Mouse (Mus musculus) macrophage (primary cell): ENCODE measurements around the gene Sntg2. TPM values are rescaled to one million over a fixed set of nuclear protein-coding genes. Genes with fewer than 3 reads are reported as not detected.

Experiments used
- H3K27ac ChIP-seq: fragments of 350-480 bp; formaldehyde crosslinking; 2 replicates; pipeline ENCODE4 v1.9.0; 2021
- H3K36me3 ChIP-seq: fragments of 350-480 bp; formaldehyde crosslinking; 2 replicates; pipeline ENCODE4 v1.9.0; 2021; ENCODE audit errors: inconsistent target
- H3K4me3 ChIP-seq: fragments of 350-480 bp; formaldehyde crosslinking; 2 replicates; pipeline ENCODE4 v1.9.0; 2021; ENCODE audit errors: inconsistent target
- H3K79me2 ChIP-seq: fragments of 350-480 bp; formaldehyde crosslinking; 2 replicates; pipeline ENCODE4 v1.9.0; 2021; ENCODE audit errors: inconsistent target
- WGBS: methylation state at CpG from one replicate; pipeline ENCODE4 v1.1.7; 2026; ENCODE audit warnings: inconsistent platforms; ENCODE audit not compliant: missing documents; 5-methylcytosine and 5-hydroxymethylcytosine counted together
- polyA plus RNA-seq: library from polyadenylated mRNA; stranded (reverse); fragments of 250-400 nt; gene quantifications from 3 replicates; pipeline ENCODE4 v1.2.4, GENCODE M21; 2018; ENCODE audit warnings: inconsistent platforms

Gene Sntg2
- polyA plus RNA-seq, 1 experiment from 2014 or later: not detected

DNA sequence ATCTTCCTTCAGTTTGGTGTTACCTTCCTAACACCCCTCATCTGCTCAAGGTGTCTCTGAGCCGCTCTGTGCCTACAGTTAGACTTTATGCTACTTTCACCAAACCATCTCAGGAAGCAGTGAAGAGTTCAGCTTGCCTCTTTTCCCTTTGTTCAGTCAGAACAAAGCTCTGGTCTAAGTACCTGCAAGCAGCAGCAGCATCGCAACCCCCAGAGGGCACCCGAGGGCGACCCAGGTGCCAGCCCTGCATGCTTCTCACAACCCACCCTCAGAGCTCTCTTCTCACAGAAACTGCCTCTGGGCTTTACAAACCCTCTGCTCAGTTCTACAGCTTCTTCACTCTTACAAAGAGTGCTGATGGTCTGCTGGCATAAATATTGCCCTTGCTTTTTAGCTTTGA is 120.8 kb downstream of the Sntg2 start:
- H3K79me2 ChIP-seq: no peaks in the 10 kb centered on the region
- H3K36me3 ChIP-seq: no peaks in the 10 kb centered on the region
- no peak overlapping the region for H3K27ac ChIP-seq
- no peak overlapping the region for H3K4me3 ChIP-seq
- WGBS: 87% methylated on average over 4 of the region's 4 CpGs

DNA sequence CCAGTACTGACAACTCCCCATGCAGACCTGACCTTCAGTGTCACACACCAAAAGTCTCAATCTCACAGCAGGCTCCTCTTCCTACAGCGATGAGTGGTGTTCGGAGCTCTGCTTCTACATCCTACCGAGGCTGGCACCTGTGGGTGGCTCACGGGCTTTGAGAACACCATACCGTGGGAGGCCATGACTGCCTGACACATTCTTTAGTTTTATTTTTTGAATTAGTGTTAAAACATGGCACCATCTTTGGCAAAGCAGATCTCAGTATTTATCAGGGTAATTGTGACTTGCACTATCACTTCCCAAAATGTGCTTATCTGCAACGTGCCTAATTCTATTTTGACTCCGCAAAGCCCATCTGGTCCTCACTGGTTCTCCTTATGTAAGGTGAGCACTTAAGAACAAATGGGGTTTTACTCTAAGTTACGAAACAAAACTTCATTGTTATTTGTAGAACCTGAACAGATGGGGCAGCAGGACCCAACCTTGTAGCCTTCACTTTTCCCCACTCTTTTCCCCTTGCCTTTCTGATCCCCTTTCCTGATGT is 121.8 kb downstream of the Sntg2 start:
- Histone ChIP-seq H3K27ac (no peak overlapping the region), H3K79me2 (no peaks in the 10 kb centered on the region), H3K36me3 (no peaks in the 10 kb centered on the region), H3K4me3 (no peak overlapping the region)
- 84% methylated on average over 8 of the region's 8 CpGs for WGBS

DNA sequence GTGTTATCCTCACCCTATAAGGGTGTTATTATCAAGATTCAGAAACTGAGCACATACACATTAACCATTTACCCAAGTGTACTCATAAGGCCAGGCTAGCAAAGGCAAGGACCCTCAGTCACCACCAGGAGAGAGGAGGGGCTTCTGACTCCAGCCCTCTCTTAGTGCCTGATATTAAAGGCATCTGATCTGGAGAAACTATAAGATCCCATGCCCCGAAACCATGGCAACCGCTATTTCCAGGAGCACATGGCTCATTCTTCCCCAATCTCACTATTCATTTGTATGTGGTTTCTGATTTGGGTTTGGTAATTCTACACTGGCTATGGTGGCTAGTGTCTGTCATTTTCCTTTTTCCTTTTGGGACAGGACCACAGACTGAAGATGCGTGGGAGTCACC is 124.1 kb downstream of the Sntg2 start:
- H3K79me2 ChIP-seq: no peaks in the 10 kb centered on the region
- no peak overlapping the region for H3K4me3 ChIP-seq
- no peaks in the 10 kb centered on the region for H3K36me3 ChIP-seq
- WGBS: 82% methylated on average over 3 of the region's 3 CpGs
- no peak overlapping the region for H3K27ac ChIP-seq

DNA sequence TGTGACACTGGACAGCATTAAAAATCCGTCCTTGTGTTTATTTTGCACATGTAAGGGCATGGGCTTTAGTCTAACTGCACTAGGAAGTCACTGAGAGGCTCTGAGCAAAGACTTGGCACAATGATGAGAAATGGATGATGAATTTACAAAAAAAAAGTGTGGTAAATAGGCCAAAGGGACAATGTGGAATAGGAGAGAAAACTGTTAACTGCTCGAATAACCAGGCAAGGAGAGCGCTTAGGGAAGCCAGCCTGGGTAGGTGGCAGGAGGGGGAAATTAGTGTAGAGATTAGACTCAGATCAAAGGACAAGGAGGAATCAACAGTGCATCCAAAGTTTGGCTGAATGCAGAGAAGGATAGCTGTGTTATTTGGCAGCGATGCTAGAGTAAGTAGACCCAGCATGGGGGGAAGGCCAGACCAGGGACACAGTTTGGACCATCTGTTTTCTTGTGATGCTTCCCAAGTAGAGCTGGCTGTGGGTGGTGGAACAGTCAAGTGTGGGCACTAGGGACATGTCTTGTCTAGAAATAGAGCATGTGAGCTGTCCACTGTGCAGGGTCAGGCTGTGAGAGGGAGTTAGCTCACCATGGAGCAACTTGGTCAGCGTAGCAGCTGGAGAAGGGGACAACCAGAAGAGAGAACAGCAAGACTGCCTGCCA is 126.8 kb downstream of the Sntg2 start:
- Histone ChIP-seq H3K4me3 (no peak overlapping the region), H3K36me3 (no peaks in the 10 kb centered on the region), H3K27ac (no peak overlapping the region), H3K79me2 (no peaks in the 10 kb centered on the region)
- WGBS: 81% methylated on average over 5 of the region's 5 CpGs

DNA sequence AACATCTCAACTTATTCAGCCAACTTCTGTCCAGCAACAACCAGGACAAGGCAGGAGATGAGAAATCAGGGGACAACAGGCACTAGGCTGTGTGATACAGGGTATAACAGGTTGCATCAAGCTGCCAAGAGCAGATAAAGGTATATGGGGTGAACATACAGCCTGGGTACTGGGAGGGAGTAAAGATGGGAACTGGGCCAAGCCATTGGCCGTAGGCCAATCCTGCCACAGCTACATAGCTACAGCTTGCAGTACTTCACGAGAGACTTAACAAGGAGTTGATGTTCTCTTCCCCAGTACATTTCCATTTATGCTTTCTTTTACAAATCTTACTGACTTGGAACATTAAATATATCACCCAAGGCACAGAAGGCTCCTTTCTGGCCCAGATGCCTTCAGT is 129.0 kb downstream of the Sntg2 start:
- H3K27ac ChIP-seq: no peak overlapping the region
- no peaks in the 10 kb centered on the region for H3K79me2 ChIP-seq
- 38% methylated on average over 2 of the region's 2 CpGs for WGBS
- H3K4me3 ChIP-seq: no peak overlapping the region
- H3K36me3 ChIP-seq: no peaks in the 10 kb centered on the region

DNA sequence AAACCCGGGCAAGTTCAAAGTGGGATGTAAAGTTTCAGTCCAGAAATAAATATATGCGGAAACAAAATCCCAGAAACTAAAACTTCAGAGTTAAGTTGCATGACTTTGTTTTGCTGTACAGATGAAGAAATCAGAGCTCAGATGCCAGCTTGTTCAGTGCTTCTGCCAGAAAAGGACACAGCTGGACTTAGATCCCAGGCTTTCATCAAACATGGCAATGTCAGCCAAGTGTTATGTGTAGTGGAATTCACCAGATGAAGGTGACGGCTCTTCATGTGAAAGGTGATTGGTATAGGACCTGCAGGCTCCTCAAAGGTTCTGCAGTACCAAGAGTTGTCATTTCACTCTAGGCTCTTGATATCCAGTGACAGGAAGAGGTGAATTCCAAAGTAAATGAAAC is 132.3 kb downstream of the Sntg2 start:
- Histone ChIP-seq H3K36me3 (no peaks in the 10 kb centered on the region), H3K4me3 (no peak overlapping the region), H3K79me2 (no peaks in the 10 kb centered on the region), H3K27ac (no peak overlapping the region)
- WGBS: 92% methylated on average over 3 of the region's 3 CpGs

DNA sequence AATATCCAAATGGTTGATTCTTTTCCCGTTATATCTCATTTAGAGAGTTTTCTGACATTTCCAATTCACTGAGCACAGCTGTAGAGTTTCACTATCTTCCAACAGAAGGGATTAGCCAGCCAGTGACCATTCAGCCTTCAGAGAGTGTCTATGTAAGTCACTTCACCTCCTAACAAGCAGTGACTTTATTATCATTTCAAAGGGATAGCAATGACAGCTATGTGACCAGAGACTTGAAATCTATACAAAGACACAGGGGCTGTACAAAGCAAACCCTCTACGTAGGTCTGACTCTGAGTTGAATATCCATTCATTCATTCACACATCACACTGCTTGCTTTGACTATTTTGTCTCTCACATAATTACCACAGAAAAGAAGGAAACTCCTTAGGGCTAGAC is 138.2 kb downstream of the Sntg2 start:
- WGBS: 83% methylated on average over 2 of the region's 2 CpGs

DNA sequence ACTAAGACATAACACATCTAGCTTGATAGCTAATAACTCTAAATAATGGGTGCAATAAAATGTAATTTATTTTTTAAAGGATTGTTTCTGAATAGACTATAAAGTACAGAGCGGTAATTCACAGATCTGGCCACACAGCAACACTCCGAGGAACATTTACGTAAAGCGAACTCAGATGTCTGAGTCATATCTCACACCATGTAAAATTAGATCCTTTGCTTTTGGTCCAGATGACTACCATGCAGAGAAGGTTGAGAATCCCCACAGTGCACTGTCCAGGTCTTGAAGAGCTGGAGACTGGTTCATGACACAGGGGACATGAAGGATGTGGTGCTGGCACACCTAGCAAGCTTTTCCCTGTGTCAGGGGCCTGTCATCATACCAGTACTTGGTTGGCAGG is 145.2 kb downstream of the Sntg2 start:
- H3K27ac ChIP-seq: no peak overlapping the region
- 91% methylated on average over 4 of the region's 4 CpGs for WGBS
- no peaks in the 10 kb centered on the region for H3K36me3 ChIP-seq
- no peaks in the 10 kb centered on the region for H3K79me2 ChIP-seq
- H3K4me3 ChIP-seq: no peak overlapping the region

More for the DNA sequence above, 138.2 kb downstream of the Sntg2 start:
- Histone ChIP-seq H3K4me3 (no peak overlapping the region), H3K27ac (no peak overlapping the region), H3K36me3 (no peaks in the 10 kb centered on the region), H3K79me2 (no peaks in the 10 kb centered on the region)

DNA sequence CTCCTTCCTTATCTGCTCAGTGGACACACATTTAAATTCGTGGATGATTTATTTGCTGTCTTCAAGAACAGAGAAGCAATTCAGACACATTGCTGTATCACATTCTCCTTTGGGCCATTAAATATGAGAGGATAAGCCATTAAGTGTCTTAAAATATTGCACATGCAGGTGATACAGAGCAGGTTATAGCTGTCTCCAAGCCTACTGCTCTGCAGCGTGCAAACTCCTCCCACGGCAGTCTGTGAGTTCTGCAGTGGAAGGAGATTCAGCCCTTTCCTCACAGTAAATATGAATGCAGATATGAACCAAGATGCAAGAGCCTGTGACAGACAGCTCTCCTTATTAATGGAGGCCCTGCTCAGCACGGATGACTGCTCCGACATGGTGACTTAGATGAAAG is 146.9 kb downstream of the Sntg2 start:
- no peak overlapping the region for H3K27ac ChIP-seq
- H3K4me3 ChIP-seq: no peak overlapping the region
- 90% methylated on average over 5 of the region's 5 CpGs for WGBS
- H3K36me3 ChIP-seq: no peaks in the 10 kb centered on the region
- H3K79me2 ChIP-seq: no peaks in the 10 kb centered on the region

DNA sequence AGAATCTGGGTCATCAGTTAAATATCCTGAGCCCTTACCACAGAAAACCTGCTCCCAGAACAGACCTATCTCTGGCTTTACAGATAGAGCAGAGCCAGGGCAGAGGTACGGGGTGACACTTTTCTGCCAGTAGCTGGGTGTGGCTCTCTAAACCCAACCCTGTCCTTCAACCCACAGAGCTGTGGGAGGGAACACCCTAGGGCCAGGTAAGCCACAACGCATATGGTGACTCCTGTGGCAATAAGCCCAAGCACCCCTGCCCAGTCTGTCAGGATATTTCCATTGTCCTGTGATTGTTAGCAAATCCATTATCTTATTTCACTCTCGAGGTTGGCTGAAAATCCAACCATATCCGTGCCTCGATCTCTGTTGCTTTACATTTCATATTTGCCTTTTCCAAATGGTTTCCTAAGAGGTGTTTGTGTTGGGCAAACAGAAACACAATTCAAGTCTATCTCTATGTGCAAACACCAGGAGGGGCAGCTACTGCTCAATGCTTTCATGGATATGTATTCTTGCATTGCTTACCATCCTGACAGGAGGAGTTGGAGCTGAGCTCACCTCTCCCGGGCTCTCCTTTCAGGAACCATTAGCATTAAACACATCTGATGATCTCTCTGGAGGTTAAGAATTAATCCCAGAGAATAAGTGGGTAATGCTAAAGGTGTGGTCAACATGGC is 156.3 kb downstream of the Sntg2 start:
- no peak overlapping the region for H3K27ac ChIP-seq
- H3K79me2 ChIP-seq: no peaks in the 10 kb centered on the region
- 96% methylated on average over 6 of the region's 6 CpGs for WGBS
- H3K36me3 ChIP-seq: no peaks in the 10 kb centered on the region
- no peak overlapping the region for H3K4me3 ChIP-seq

DNA sequence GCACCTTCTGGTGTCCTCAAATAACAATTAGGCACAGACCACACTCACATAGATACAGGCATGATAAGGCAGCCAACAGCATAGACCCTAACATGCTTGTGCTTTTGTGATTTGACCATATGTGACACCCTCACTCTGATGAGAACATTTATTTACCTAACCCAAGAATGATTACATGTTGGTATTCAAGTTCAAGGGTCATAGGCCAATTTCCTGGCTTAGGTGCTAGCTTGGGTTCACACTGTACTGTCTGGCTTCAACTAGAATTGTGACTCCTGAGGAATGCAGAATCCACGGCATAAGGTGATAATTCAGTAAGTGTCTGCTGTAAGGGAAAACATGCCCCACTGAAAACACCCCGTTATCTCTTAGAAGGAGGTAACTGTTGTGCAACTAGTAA is 158.4 kb downstream of the Sntg2 start:
- Histone ChIP-seq H3K27ac (no peak overlapping the region), H3K36me3 (no peaks in the 10 kb centered on the region), H3K4me3 (no peak overlapping the region), H3K79me2 (no peaks in the 10 kb centered on the region)
- WGBS: 95% methylated on average over 2 of the region's 2 CpGs

DNA sequence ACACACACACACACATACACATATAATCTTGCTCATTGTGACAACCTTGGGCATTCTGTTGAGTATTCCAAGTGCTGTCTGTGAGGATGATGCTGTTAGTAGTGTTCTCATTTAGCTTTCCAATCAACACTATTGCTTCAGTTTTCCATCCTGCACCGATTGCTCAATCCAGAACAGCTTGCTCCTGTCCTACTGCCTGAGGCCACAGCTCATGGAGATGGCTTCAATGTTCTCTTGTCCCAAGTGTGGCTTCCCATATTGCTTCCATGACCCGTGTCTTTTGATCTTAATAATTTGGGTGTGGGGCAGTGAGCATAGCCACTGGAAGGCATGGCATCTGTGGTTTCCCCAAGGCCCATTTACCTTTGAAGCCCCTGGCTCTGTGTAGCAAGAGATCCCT is 162.8 kb downstream of the Sntg2 start:
- no peaks in the 10 kb centered on the region for H3K36me3 ChIP-seq
- H3K27ac ChIP-seq: no peak overlapping the region
- no peak overlapping the region for H3K4me3 ChIP-seq
- WGBS: 86% methylated on average over 2 of the region's 2 CpGs
- H3K79me2 ChIP-seq: no peaks in the 10 kb centered on the region

DNA sequence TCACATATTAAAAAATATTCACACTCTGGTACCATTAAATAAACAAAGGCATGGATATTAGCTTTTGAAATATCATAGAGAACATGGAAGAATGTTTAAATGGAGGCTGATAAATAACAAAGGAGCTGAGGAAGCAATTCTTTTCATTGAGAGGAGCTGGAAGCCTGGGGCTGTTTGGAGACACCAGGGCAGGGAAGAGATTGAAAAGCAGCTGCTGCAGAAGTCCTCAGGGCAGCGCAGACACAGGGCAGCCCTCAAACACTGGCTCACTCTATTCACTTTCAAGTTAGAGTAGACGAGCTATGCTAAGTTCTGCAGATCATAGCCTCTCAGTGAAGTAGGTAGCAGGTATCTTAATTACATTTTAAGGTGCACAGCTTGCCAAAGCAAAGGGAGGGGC is 164.6 kb downstream of the Sntg2 start:
- Histone ChIP-seq H3K4me3 (no peak overlapping the region), H3K27ac (no peak overlapping the region)
- WGBS: 83% methylated on average over 2 of the region's 2 CpGs

DNA sequence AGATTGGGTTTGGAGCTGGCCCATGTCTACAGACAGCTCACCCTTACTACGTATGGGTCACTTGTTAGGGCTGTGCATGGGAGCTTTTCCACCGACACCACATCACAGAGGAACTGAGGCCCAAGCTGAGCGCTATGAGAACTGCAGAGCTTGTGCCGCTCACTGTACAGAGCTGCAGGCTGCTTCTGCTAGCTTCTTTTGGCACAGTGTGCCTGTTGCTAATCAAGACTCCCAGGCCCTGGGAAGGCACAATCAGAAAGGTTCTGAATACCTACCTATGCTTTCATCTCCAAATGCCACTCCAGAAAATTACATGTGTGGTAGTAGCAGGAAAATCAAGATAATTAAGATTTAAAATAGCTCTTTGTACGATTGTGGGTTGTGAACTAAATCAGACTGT is 165.1 kb downstream of the Sntg2 start:
- Histone ChIP-seq H3K36me3 (no peaks in the 10 kb centered on the region), H3K4me3 (no peak overlapping the region), H3K79me2 (no peaks in the 10 kb centered on the region), H3K27ac (no peak overlapping the region)
- WGBS: 89% methylated on average over 5 of the region's 5 CpGs

More for the DNA sequence above, 164.6 kb downstream of the Sntg2 start:
- no peaks in the 10 kb centered on the region for H3K36me3 ChIP-seq
- no peaks in the 10 kb centered on the region for H3K79me2 ChIP-seq

DNA sequence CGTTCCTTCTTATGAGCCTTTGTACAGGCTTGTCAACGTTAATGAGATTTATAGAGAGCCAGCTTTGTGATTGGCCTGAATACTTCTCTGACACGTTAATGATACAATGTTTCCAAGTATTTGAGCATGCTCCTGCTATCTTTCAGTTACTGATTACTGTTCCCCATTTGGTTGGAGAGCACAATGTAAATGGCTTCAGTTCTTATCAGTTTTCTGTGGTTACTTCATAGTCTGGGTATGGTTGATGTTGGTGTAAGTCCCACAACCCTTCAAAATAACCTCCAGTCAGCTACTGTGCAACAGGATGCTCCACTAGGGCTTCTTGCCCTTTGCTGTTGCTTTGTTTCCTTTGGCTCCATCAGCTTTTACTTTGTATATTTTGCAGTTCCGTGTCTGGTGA is 168.7 kb downstream of the Sntg2 start:
- Histone ChIP-seq H3K79me2 (no peaks in the 10 kb centered on the region), H3K27ac (no peak overlapping the region), H3K36me3 (no peaks in the 10 kb centered on the region), H3K4me3 (no peak overlapping the region)
- 66% methylated on average over 4 of the region's 4 CpGs for WGBS
